Mouse (Mus musculus) bone marrow, adult 2 months (tissue): ENCODE measurements at regions not wholly inside any gene's neighbourhood (a gene's known extent, or its start where the extent isn't known, plus 50 kb on each side); places are given as distances from the start of the nearest gene placed in this dataset.

Source experiments
- H3K27ac ChIP-seq: fragments of 200-500 bp; 2 replicates; pipeline ENCODE4 v1.5.1; 2012; ENCODE audit warnings: low read depth, mild to moderate bottlenecking, control low read depth, inconsistent platforms, low read length; ENCODE audit not compliant: control insufficient read depth, poor library complexity, insufficient read depth
- H3K4me1 ChIP-seq: fragments of 200-500 bp; 2 replicates; pipeline ENCODE4 v1.6.1; 2011; ENCODE audit warnings: low read length; ENCODE audit not compliant: control insufficient read depth, insufficient read depth
- H3K4me3 ChIP-seq: fragments of 200-500 bp; replicated peaks from 2 replicates; pipeline ENCODE3; 2011; ENCODE audit warnings: mild to moderate bottlenecking, low read depth, low read length, control low read depth; ENCODE audit not compliant: control insufficient read depth
- CTCF ChIP-seq: fragments of 200-500 bp; IDR thresholded peaks from 2 replicates; pipeline ENCODE4 v1.5.1; 2011; ENCODE audit warnings: low read length, control low read depth; ENCODE audit not compliant: control insufficient read depth, insufficient read depth
- POLR2A ChIP-seq: fragments of 200-500 bp; IDR thresholded peaks from 2 replicates; pipeline ENCODE4 v1.6.1; 2011; ENCODE audit warnings: low read depth, mild to moderate bottlenecking, control low read depth, low read length, borderline replicate concordance; ENCODE audit not compliant: control insufficient read depth
- WGBS: fragments of 180-500 bp; shearing (Covaris S2); methylation state at CpG from one replicate; pipeline ENCODE4 v1.1.7; 2018; 5-methylcytosine and 5-hydroxymethylcytosine counted together

GRCm38 (mm10) chr3:38363888-38364287 lies 120.8 kb downstream of the Ankrd50 start:
- 75% methylated on average over 4 of the region's 4 CpGs for WGBS
- Histone ChIP-seq H3K27ac (no peak overlapping the region), H3K4me1 (no peaks in the 10 kb centered on the region), H3K4me3 (no peak overlapping the region)
- TF ChIP-seq CTCF (no peak), POLR2A (no peak)

- Histone ChIP-seq H3K4me3 (no peak overlapping the region), H3K27ac (no peak overlapping the region), H3K4me1 (no peaks in the 10 kb centered on the region)
- 75% methylated on average over 4 of the region's 4 CpGs for WGBS
- TF ChIP-seq POLR2A = no peak
- no peak for TF ChIP-seq CTCF
Observed at GRCm38 (mm10) chr3:38361411-38361810, 123.2 kb downstream of the Ankrd50 start.

GRCm38 (mm10) chr3:38360974-38361373 lies 123.7 kb downstream of the Ankrd50 start:
- 81% methylated on average over 5 of the region's 5 CpGs for whole genome bisulfite sequencing
- no peak overlapping the region for H3K4me3 ChIP-seq
- H3K27ac ChIP-seq = no peak overlapping the region
- no peaks in the 10 kb centered on the region for H3K4me1 ChIP-seq
- TF ChIP-seq CTCF (no peak), POLR2A (no peak)

- Histone ChIP-seq H3K4me3 (no peak overlapping the region), H3K27ac (no peak overlapping the region), H3K4me1 (no peaks in the 10 kb centered on the region)
- TF ChIP-seq CTCF (no peak), POLR2A (no peak)
- 73% methylated on average over 3 of the region's 3 CpGs for WGBS
Observed at GRCm38 (mm10) chr3:38360421-38360921, 124.2 kb downstream of the Ankrd50 start.

- H3K4me1 ChIP-seq = no peaks in the 10 kb centered on the region
- WGBS = 16% methylated on average over 14 of the region's 14 CpGs
- no peak overlapping the region for H3K27ac ChIP-seq
- no peak for TF ChIP-seq CTCF
- TF ChIP-seq POLR2A = no peak
- no peak overlapping the region for H3K4me3 ChIP-seq
Observed at GRCm38 (mm10) chr3:38357905-38358491, 126.6 kb downstream of the Ankrd50 start.

- WGBS = 2% methylated on average over 2 of the region's 2 CpGs
- no peaks in the 10 kb centered on the region for H3K4me1 ChIP-seq
- H3K27ac ChIP-seq = no peak overlapping the region
- no peak overlapping the region for H3K4me3 ChIP-seq
- no peak for TF ChIP-seq POLR2A
- TF ChIP-seq CTCF = no peak
Observed at GRCm38 (mm10) chr3:38344283-38344682, 140.4 kb downstream of the Ankrd50 start.

GRCm38 (mm10) chr3:38341666-38342065 lies 143.0 kb downstream of the Ankrd50 start:
- no peak for TF ChIP-seq POLR2A
- TF ChIP-seq CTCF = no peak
- no peaks in the 10 kb centered on the region for H3K4me1 ChIP-seq
- H3K27ac ChIP-seq = no peak overlapping the region
- WGBS = 85% methylated on average over 1 of the region's 1 CpGs
- no peak overlapping the region for H3K4me3 ChIP-seq

- H3K4me1 ChIP-seq = no peaks in the 10 kb centered on the region
- H3K27ac ChIP-seq = no peak overlapping the region
- no peak overlapping the region for H3K4me3 ChIP-seq
- 81% methylated on average over 3 of the region's 3 CpGs for WGBS
- TF ChIP-seq CTCF (no peak), POLR2A (no peak)
Observed at GRCm38 (mm10) chr3:38333321-38333910, 151.2 kb downstream of the Ankrd50 start.

- Histone ChIP-seq H3K4me3 (no peak overlapping the region), H3K4me1 (no peaks in the 10 kb centered on the region), H3K27ac (no peak overlapping the region)
- TF ChIP-seq POLR2A = no peak
- no peak for TF ChIP-seq CTCF
Observed at GRCm38 (mm10) chr3:38331169-38331568, 153.5 kb downstream of the Ankrd50 start.
